Comparison of ENCODE assay signal across 8 mouse cellular contexts in the genomic region with DNA sequence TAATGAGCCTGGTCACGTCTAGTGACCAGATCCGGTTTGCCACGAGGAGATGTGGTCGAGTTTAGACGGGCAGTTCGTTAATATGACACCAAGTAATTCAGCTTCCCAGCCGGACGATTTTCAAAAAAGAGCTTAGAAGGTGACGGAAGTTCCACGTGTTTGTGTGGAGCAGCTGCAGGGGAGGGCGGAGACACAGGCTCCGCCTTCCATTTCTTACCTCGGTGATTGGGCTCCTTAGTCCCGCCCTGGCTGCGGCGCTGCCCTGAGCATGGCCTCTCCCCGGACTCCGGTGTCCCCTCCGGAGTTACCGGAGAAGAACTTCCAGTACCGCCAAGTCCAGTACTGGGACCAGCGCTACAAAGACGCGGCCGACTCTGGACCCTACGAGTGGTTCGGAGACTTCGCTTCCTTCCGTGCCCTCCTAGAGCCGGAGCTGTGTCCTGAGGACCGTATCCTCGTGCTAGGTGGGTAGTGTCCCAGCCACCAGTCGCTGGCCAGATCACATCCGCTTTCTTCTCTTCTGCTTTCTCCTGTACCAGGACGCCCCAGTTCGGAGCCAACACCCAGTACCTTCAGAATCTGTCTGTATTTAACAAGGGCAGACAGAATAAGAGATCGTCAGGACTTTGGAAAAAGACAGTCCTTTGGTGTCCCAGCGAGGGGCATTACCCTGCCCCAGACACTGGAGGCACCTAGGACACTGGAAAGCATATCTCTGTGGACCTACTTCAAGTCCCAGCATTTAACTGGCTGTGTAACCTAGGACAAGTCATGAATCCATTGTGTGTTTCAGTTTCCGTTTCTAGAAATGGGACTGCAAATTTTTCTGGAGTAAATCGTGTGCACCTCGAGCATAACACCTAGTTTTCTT. TPM values are rescaled to one million over a fixed set of nuclear protein-coding genes. Genes with fewer than 3 reads are reported as not detected.
A peak's percentile ranks its signal among the peaks of the same experiment; 100 is the strongest.
DNase-seq lines count a peak whose midpoint lies in the region; ATAC-seq and TF ChIP-seq lines count a peak whose summit lies in the region.

Eef1akmt4 (plus strand) TSS at position 237 of the 871 bp plus-strand sequence.
Gm49333 (plus strand) TSS at position 254 of the 871 bp plus-strand sequence.
Alg3 (minus strand) TSS at position 379 of the 871 bp plus-strand sequence.

- no peaks in the 10 kb centered on the region for H3K27me3 ChIP-seq in heart, embryonic 14.5 days (ENCODE audit: control insufficient read depth, insufficient read depth, low read length)
- H3K27me3 ChIP-seq in liver, embryonic 16.5 days (ENCODE audit: control insufficient read depth, insufficient read depth, low read depth, low read length): no peaks in the 10 kb centered on the region
- no peaks in the 10 kb centered on the region for H3K27me3 ChIP-seq in neural tube, embryonic 12.5 days (replicated peaks)
- no peaks in the 10 kb centered on the region for H3K27me3 ChIP-seq in stomach, postnatal 0 days (ENCODE audit: control insufficient read depth, insufficient read depth, low read length)

- peaks cover 0 to 14% of the 10 kb centered on the region in 2 experiments; a peak in 2 of 4 replicates for H3K4me1 ChIP-seq in heart, embryonic 14.5 days (ENCODE audit: control insufficient read depth in 2 of 2, insufficient read depth in 2 of 2, low read length in 2 of 2)
- peaks cover 17% of the 10 kb centered on the region for H3K4me1 ChIP-seq in liver, embryonic 16.5 days (ENCODE audit: control insufficient read depth, low read depth, low read length)
- peaks cover 16% of the 10 kb centered on the region for H3K4me1 ChIP-seq in neural tube, embryonic 12.5 days
- H3K4me1 ChIP-seq in stomach, postnatal 0 days (replicated peaks; ENCODE audit: control insufficient read depth, insufficient read depth): no peaks in the 10 kb centered on the region

- peak; percentile 73 to 77 for DNase-seq in CD8-positive naive resting alpha-beta T cell, adult 2 months (ENCODE audit: low read depth in 2 of 2, low spot score in 2 of 2)
- DNase-seq in c-Kit-negative CD71-positive TER-119-positive erythroid progenitor cells, embryonic 14.5 days (ENCODE audit: low read depth, low spot score): peak; percentile 77
- peak; percentile 62 for DNase-seq in fat pad, adult 2 months (ENCODE audit: extremely low read depth, low read depth, low spot score)
- peak; percentile 90 for DNase-seq in kidney, postnatal 10 days
- peak; percentile 92 for DNase-seq in stomach, postnatal 0 days (ENCODE audit: low spot score)

- H3K4me2 ChIP-seq in heart, embryonic 14.5 days (ENCODE audit: low read length): peak within 1 kb of the TSS; percentile 98
- peak within 1 kb of the TSS; percentile 96 for H3K4me2 ChIP-seq in liver, embryonic 16.5 days (ENCODE audit: low read depth, low read length)
- H3K4me2 ChIP-seq in neural tube, embryonic 12.5 days (replicated peaks): peak within 1 kb of the TSS; percentile 95
- H3K4me2 ChIP-seq in stomach, postnatal 0 days (replicated peaks; ENCODE audit: low read depth): peak within 1 kb of the TSS; percentile 85

- H3K36me3 ChIP-seq in heart, embryonic 14.5 days (ENCODE audit: control insufficient read depth, insufficient read depth, low read length): peaks cover 15% of the 10 kb centered on the region
- peaks cover 4% of the 10 kb centered on the region; the same call in 1 of the 2 replicates for H3K36me3 ChIP-seq in liver, embryonic 16.5 days (ENCODE audit: control insufficient read depth, insufficient read depth)
- peaks cover 19% of the 10 kb centered on the region for H3K36me3 ChIP-seq in neural tube, embryonic 12.5 days
- 0 out of 2 replicates have a peak, but pooled peaks cover 4% of the 10 kb centered on the region for H3K36me3 ChIP-seq in stomach, postnatal 0 days (ENCODE audit: control insufficient read depth, insufficient read depth, low read length)

- no peak for TF ChIP-seq CTCF in stomach, postnatal 0 days (IDR thresholded peaks at IDR 0.05; ENCODE audit: low read depth)

- H3K4me3 ChIP-seq in heart, embryonic 14.5 days (ENCODE audit: control insufficient read depth in 1 of 2, insufficient read depth in 1 of 2, low read depth in 1 of 2, low read length in 2 of 2): peak within 1 kb of the TSS; percentile 76 to 96
- H3K4me3 ChIP-seq in liver, embryonic 16.5 days (ENCODE audit: low read depth, low read length): peak within 1 kb of the TSS; percentile 70
- peak within 1 kb of the TSS; percentile 88 for H3K4me3 ChIP-seq in neural tube, embryonic 12.5 days
- peak within 1 kb of the TSS; percentile 71 for H3K4me3 ChIP-seq in stomach, postnatal 0 days (ENCODE audit: low read depth, low read length)

- ATAC-seq in heart, embryonic 14.5 days (ENCODE audit: insufficient number of reproducible peaks, insufficient read depth, low FRiP score, low read depth): peak; percentile 89
- peak; percentile 99 for ATAC-seq in liver, embryonic 16.5 days (ENCODE audit: low read depth)
- ATAC-seq in neural tube, embryonic 12.5 days (ENCODE audit: low FRiP score, low read depth): peak; percentile 94
- ATAC-seq in stomach, postnatal 0 days (ENCODE audit: low FRiP score, low TSS enrichment): peak; percentile 97

- no peaks in the 10 kb centered on the region for H3K9me3 ChIP-seq in heart, embryonic 14.5 days (ENCODE audit: control insufficient read depth, low read length)
- no peaks in the 10 kb centered on the region for H3K9me3 ChIP-seq in liver, embryonic 16.5 days (replicated peaks; ENCODE audit: control insufficient read depth, low read length)
- no peaks in the 10 kb centered on the region for H3K9me3 ChIP-seq in neural tube, embryonic 12.5 days
- no peaks in the 10 kb centered on the region for H3K9me3 ChIP-seq in stomach, postnatal 0 days (ENCODE audit: control insufficient read depth, low read length)

- 2% methylated on average over 41 of the region's 41 CpGs for WGBS in heart, embryonic 14.5 days
- 1% methylated on average over 41 of the region's 41 CpGs for WGBS in liver, embryonic 16.5 days (ENCODE audit: insufficient replicate concordance)
- 3% methylated on average over 41 of the region's 41 CpGs for WGBS in neural tube, embryonic 12.5 days
- 1% methylated on average over 41 of the region's 41 CpGs for WGBS in stomach, postnatal 0 days

- peak within 1 kb of the TSS; percentile 80 for H3K9ac ChIP-seq in heart, embryonic 14.5 days (ENCODE audit: low read length)
- peak within 1 kb of the TSS; percentile 75 for H3K9ac ChIP-seq in liver, embryonic 16.5 days (ENCODE audit: low read depth, low read length)
- peak within 1 kb of the TSS; percentile 88 for H3K9ac ChIP-seq in neural tube, embryonic 12.5 days
- peak within 1 kb of the TSS; percentile 75 for H3K9ac ChIP-seq in stomach, postnatal 0 days (ENCODE audit: low read length)

- no peak for TF ChIP-seq EP300 in stomach, postnatal 0 days (optimal IDR thresholded peaks at IDR 0.05)

- peak within 1 kb of the TSS; percentile 77 to 89 for H3K27ac ChIP-seq in heart, embryonic 14.5 days (replicated peaks in 1 of 2; ENCODE audit: control insufficient read depth in 1 of 2, insufficient read depth in 1 of 2, low read depth in 2 of 2, low read length in 2 of 2)
- H3K27ac ChIP-seq in liver, embryonic 16.5 days (ENCODE audit: low read length): peak within 1 kb of the TSS; percentile 68
- peak within 1 kb of the TSS; percentile 63; the same call in 1 of the 2 replicates for H3K27ac ChIP-seq in neural tube, embryonic 12.5 days
- H3K27ac ChIP-seq in stomach, postnatal 0 days (replicated peaks): peak within 1 kb of the TSS; percentile 77

RNA-seq across cellular contexts. Expression of gene Eef1akmt4, which starts in this region (rescaled TPM):
- 19.4 TPM in 2 replicates for polyA plus RNA-seq in heart, embryonic 14.5 days (2014; fragmentation: Nextera tagmentation; extraction: Ambion mirVana)
- polyA plus RNA-seq in liver, embryonic 16.5 days (2015; fragmentation: Nextera tagmentation; extraction: Ambion mirVana): 13.0 and 15.0 TPM in 2 replicates
- 18.7 and 21.2 TPM in 2 replicates for polyA plus RNA-seq in neural tube, embryonic 12.5 days (2016; fragmentation: Nextera tagmentation; extraction: Ambion mirVana)
- 19.2 and 21.4 TPM in 2 replicates for polyA plus RNA-seq in stomach, postnatal 0 days (2015; fragmentation: Nextera tagmentation; extraction: Ambion mirVana)

RNA-seq across cellular contexts. Expression of gene Gm49333, which starts in this region (rescaled TPM):
- polyA plus RNA-seq in heart, embryonic 14.5 days (2014; fragmentation: Nextera tagmentation; extraction: Ambion mirVana): 0.14 TPM in 1 of 2 replicates, not detected in the other
- polyA plus RNA-seq in liver, embryonic 16.5 days (2015; fragmentation: Nextera tagmentation; extraction: Ambion mirVana): not detected in 2 replicates
- not detected in 2 replicates for polyA plus RNA-seq in neural tube, embryonic 12.5 days (2016; fragmentation: Nextera tagmentation; extraction: Ambion mirVana)
- polyA plus RNA-seq in stomach, postnatal 0 days (2015; fragmentation: Nextera tagmentation; extraction: Ambion mirVana): not detected in 2 replicates

RNA-seq across cellular contexts. Expression of gene Alg3, which starts in this region (rescaled TPM):
- polyA plus RNA-seq in heart, embryonic 14.5 days (2014; fragmentation: Nextera tagmentation; extraction: Ambion mirVana): 29.3 and 31.4 TPM in 2 replicates
- 17.7 and 18.5 TPM in 2 replicates for polyA plus RNA-seq in liver, embryonic 16.5 days (2015; fragmentation: Nextera tagmentation; extraction: Ambion mirVana)
- 43.3 and 44.5 TPM in 2 replicates for polyA plus RNA-seq in neural tube, embryonic 12.5 days (2016; fragmentation: Nextera tagmentation; extraction: Ambion mirVana)
- polyA plus RNA-seq in stomach, postnatal 0 days (2015; fragmentation: Nextera tagmentation; extraction: Ambion mirVana): 24.5 and 25.8 TPM in 2 replicates

Comparison
In these comparisons a context has a peak if more than half of its experiments do, and no peak if none do; other contexts are left out.
1. Peak in every context shown above with its lines: DNase-seq, ATAC-seq, H3K4me3 ChIP-seq and H3K27ac ChIP-seq.